Mouse (Mus musculus): Measurements from ENCODE around the gene Sox11. TPM values are rescaled to one million over a fixed set of nuclear protein-coding genes. Genes with fewer than 3 reads are reported as not detected.

Gene Sox11
- total RNA-seq (2022): under 1 TPM; 0.03 to 0.11 (median 0.08) TPM

DNA sequence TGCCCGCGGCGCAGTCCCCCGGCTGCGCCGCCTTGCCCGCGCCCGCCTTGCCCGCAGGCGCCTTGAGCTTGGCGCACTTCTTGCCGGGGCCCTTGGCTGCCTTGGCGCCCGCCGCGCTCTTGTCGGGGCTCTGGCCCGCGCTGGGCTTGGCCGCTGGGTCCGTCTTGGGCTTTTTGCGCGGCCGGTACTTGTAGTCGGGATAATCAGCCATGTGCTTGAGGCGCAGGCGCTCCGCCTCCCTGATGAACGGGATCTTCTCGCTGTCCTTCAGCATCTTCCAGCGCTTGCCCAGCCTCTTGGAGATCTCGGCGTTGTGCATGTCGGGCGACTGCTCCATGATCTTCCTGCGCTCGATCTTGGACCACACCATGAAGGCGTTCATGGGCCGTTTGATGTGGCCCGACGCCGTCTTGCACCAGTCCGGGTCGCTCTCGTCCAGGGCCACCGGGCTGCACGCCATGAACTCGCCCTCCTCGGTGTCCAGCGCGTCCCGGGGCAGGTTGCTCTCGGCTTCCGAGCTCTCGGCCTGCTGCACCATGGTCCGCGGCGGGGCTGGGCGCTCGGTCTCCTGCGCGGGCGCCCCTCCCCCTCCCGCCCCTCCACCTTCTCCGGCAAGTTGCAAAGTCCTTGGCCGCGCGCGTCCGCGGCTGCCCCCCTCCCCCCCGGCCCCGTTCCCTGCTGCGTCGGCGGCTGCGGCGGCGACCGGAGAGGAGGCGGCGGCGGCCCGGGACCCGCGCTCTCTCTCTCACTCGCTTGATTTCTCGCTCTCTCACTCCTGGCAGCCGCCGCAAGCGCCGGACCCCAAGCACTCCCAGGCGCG lies at the start of gene Sox11:
Sox11 (minus strand) TSS at position 704 of the 820 bp plus-strand sequence.
- no peak for DNase-seq

DNA sequence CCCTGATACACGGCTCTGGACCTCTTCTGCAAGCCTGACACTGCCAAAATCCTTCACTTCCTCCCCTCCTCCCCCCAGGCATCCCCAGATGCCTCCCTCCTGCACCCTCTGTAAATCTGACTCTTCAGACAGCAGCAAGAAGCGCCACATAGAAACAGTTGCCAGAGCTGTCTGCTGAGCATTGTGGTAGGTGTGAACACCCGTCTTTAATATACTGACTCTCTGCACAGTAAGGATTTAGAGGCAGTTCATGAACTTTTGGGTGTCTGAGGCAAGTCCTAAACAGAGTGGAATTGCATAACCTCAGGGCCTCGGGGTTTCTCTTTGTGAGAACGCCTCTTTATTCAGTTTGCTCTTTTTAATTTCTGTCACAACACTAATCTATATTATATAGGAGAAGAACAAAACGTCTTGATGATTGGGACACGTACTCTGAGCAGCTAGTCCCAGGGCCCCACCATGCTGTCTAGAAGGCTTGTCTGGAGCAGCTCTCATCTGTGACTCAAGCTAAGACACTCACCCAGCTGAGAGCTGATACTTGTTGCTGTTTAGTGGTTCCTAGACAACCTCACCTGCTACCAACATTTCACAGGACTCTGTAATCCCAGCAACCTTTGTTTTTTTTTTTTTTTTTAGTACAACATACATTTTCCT lies 49.4 kb upstream of the Sox11 start:
- no peak for DNase-seq

DNA sequence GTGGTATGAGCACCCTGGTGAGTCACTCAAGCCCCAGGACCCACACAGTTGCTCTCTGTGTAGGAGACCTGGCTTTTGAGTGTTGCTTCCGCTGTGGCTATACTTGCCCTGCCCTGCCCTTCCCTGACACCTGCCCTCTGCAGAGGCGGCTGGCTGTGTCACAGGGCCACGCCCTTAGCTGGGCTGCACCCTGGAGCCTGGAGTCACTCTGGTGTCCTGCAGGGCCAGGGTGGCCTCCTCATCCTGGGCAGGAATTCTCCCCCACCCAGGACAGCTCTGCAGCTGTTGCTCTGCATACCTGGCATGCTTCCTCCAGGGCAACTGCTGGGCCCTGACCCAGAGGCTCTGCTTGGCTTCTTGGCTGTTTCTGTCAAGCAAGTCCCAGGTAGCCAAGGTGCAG lies 48.1 kb upstream of the Sox11 start:
- no peak for DNase-seq

- no peak for DNase-seq
Observed at GRCm38 (mm10) chr12:27389429-27389828, 47.1 kb upstream of the Sox11 start.

DNA sequence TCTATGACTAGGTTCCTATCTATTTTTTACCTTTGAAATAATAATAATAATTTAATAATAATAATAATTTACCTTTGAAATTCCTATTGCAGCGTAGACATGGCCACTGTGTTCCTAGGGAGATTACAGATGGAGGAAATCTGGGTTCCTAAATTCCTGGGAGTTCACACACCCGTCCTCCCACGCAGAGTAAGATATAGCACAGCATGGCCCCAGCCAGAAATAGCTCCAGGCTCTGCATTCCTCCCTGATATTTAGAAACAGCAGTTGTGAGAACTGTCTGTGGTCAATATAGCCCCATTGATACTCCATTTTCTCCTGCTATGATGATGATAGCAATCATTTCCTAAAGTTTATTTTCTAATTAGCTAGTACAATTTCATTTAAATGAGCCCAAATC lies 30.1 kb upstream of the Sox11 start:
- DNase-seq: no peak

- no peak for DNase-seq
Observed at GRCm38 (mm10) chr12:27370756-27371155, 28.4 kb upstream of the Sox11 start.

GRCm38 (mm10) chr12:27367476-27367875 lies 25.1 kb upstream of the Sox11 start:
- DNase-seq: no peak

- no peak for DNase-seq
Observed at GRCm38 (mm10) chr12:27363840-27364640, 21.7 kb upstream of the Sox11 start.

DNA sequence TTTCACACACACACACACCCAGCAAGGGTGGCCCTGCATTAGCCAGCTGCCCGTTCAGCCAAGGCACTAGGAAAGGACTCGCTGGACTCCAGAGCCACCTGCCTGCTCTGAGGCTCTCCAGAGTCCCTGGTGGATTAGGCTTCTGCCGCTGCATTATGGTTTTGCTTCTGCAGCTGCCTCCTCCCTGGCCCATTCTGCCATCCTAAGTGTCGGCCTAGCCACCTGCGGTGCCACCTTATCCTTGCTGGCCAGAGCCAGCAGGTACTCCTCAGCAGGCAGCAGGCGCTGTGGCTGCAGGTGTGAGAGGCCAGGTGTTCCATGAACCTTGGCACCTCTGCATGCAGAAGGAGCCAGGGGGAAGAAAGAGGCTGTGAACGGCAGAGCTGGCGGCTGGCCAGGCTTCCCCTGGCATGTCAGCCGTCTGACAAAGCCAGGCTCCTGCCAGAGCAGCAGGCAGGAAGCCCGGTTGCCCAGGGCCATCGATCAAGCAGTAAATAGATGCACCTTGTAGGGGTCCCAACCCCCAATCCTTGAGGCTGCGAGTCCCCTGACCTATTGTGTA lies 14.8 kb upstream of the Sox11 start:
- DNase-seq: no peak

GRCm38 (mm10) chr12:27356571-27356970 lies 14.2 kb upstream of the Sox11 start:
- DNase-seq: no peak

DNA sequence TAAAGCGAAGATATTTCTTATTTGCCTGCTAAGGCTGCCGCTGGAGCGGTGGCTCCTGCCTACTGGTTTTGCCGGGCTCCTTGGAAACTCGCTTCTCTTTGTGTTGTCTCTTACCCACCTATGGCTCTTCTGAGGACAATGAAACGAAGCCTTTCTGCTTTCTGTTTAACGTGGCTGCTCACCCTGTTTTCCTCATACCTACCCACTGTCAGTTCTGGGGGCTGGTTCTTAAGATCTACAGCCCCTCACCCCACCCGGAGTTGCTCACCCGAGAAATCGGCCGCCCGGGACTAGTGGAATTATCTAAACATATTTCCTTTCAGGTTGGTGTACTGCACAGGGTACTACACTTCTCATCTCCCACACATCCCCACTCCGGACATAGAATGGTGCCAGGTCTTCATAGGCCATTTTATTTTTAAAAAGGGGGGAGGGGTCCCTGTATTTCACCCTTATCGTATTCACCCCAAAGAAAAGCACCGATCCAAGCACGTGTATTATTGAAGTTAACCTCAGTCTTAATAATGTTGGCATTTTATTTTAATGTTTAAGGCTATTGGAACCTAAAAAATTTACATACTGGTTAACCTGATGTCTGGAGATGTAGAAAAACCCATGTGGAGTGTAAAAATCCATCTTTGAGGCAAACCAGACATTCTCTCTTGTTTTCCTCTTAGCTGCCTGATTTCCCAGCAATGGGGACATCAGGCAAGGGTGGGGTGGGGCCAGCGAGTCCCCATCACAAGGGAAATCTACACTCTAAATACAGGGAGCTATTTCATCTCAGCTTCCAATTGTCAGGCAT lies 1.4 kb upstream of the Sox11 start:
- no peak for DNase-seq

DNA sequence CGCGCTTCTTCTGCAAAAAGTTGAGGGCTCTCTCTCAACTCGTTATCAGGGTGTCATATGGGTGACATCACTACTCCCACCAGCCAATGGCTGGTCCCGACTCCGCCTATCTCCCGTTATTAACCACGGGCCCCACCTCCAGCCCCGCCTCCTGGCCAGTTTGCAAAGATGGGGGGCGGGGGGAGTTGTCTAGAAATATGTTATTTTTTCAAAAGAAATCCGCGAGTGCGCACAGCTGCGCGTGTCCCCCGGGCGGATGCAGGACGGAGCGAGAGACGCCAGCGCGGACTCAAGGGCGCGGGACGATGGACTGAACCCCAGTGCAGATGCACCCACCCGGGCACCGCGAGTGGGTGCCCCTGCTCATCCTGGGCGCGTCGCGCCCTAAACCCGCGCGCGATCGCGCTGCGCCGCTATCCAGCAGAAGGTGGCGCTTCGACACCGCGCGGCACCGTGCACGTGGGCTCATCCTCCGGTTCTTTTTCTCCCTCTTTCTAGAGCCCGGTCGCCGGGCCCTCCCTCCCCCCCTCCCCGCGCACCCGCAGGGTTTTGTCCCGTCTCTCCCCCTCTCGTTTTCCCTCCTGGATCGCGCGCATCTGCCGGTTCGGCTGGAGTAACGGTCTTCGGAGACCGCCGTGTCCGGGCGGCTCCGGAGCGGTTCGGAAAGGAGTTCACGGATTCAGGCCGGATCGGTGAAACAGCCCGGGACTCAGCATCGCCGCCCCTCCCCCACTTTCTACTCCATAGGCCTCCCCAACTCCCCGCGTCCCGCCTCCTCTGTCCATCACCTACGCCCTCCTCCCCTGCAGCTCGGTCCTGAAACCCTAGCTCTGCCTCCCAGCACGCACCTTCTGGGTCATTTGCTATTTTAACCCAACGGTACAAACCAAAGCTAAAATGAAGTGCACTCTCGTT lies 574 bp upstream of the Sox11 start:
- no peak for DNase-seq

- no peak for DNase-seq
Observed at GRCm38 (mm10) chr12:27341130-27341870, 1.1 kb downstream of the Sox11 start.

DNA sequence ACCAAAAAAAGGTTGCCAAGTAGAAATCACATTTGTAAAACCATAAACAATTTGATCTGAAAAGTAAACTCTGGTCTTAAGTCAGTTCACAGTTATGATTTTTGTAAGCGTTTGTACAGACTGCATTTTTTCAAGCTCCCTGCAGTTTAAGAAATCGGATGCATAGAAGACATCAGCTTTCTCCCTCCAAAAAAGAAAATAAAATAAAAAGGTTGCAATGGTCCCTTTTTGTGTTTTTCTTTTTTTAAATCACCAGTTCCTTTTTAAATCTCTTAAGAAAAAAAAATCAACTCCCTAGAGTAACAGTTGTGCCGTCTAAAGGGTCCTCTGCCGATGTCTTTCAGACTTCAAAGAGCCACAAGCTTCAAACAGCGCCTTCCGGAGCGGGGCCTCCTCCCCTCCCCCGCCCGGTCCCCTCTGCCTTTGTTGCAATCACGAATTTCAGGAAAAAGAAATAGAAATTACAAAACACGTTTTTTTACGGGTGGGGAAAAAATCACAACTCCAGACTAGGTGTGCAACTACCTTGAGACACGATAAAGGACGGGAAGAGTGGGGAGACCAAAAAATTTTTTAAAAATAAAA lies 1.8 kb downstream of the Sox11 start:
- no peak for DNase-seq

DNA sequence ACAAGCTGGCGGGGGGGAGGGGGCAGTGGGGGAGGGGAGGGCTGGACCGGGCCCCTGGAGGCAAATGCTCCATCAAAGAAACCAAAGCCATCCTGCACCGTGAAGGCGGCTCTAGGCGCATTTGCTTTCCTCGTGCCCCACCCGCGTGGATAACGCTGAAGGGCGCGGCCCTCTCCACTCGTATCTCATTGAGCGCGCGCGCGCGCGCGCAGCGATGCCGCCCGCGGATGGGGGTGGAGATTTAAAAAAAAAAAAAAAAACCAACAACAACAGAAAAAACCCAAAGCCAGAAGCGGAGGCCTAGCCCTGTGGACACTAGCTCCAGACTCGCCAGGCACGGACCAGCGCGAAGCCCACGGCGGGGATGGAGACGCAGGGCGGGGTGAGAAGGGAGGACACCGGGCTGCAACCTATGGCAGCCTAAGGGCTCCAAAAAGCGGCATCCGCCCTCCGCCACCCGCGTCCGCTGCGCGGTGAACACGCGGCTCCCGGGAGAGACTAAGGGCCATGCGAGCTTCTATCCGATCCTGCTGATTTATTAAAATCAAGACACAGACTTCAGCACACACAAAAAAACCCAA lies 3.1 kb downstream of the Sox11 start:
- no peak for DNase-seq

DNA sequence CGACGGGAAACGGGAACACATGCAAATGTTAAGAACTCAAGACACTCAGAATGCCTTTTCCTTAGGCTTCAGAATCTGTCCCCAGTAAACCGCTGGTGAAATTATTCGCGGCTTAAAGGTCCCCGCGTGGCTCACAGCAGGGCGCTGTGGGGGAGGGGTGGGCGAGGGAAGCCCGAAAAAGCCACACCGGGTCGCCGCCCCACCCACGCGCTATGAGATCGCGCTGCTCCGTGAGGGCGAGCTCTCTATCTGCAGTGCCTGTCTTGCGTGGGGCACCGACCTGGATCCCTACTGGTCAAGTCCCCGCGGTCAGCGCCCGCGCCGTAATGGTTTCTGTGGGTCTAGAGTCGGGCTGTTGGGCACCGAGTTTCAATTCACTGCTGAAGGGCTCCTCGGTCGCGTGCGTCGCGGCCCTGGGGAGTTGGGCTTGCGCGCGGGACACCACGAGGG lies 3.6 kb downstream of the Sox11 start:
- no peak for DNase-seq

GRCm38 (mm10) chr12:27338116-27338515 lies 4.3 kb downstream of the Sox11 start:
- no peak for DNase-seq

GRCm38 (mm10) chr12:27337482-27337881 lies 4.9 kb downstream of the Sox11 start:
- DNase-seq: no peak

GRCm38 (mm10) chr12:27336801-27337200 lies 5.6 kb downstream of the Sox11 start:
- DNase-seq: no peak
